Mouse (Mus musculus): ENCODE results near the gene Olfr739. TPM values are rescaled to one million over a fixed set of nuclear protein-coding genes. Genes with fewer than 3 reads are reported as not detected.

The Olfr739 gene
- polyA plus RNA-seq (2015; fragmentation: Nextera tagmentation; extraction: Ambion mirVana) = not detected in 2 replicates

DNA sequence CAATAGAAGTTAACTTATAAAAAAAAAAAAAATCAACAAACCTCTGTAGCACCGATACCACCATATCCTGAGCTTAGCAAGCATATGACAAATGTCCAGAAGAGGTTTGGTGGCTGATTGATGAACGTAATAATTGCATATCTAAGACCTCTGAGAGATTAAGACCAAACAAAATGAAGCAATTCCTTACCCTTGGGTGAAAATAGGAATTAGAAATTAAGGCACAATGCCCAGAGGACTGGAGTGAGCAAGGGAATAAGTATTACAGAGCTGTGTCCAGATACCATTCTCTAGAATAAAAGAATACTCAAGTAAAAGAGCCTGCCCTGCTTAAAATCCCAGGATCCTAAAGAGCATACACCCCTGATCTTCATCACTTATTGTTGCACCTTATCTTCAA is at the start of gene Olfr739:
Olfr739 (plus strand) TSS at position 301 of the 400 bp plus-strand sequence.
- no peak within 1 kb of the TSS for H3K4me2 ChIP-seq
- no peak within 1 kb of the TSS for H3K27ac ChIP-seq
- WGBS = 64% methylated on average over 2 of the region's 2 CpGs

DNA sequence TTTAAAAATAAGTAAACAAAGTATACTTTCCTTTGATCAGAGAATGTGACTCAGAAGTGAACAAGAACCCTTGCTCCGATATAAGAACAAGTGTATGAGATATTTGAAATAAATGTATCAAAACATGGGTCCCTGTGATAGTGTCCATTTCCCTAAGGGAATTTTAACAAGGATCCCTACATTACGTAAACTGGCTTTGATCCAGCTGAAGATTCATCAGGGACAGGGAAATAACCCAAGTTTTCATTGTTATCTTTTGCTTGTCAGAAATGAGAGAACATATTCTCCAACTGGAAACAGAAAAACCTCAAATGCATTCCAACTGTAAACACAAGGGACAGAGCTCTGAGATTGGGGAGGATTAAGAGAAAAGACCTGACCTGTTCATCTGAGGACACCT is 37.6 kb upstream of the Olfr739 start, which contains the start of gene Olfr736:
Olfr736 (plus strand) TSS at position 301 of the 400 bp plus-strand sequence.
- no peaks in the 10 kb centered on the region for H3K4me1 ChIP-seq
- WGBS = 55% methylated on average over 2 of the region's 2 CpGs
- ATAC-seq (ENCODE audit: insufficient read depth, low FRiP score, low read depth) = no peak
- no peak within 1 kb of the TSS for H3K4me2 ChIP-seq
- H3K27ac ChIP-seq = no peak within 1 kb of the TSS
- no peaks in the 10 kb centered on the region for H3K27me3 ChIP-seq (replicated peaks)
- no peak within 1 kb of the TSS for H3K9ac ChIP-seq
- no peaks in the 10 kb centered on the region for H3K9me3 ChIP-seq
- no peak within 1 kb of the TSS for H3K4me3 ChIP-seq (replicated peaks)
- no peaks in the 10 kb centered on the region for H3K36me3 ChIP-seq

More for the DNA sequence above, at the start of gene Olfr739:
- Histone ChIP-seq H3K9me3 (no peaks in the 10 kb centered on the region), H3K36me3 (no peaks in the 10 kb centered on the region), H3K4me3 (replicated peaks) (no peak within 1 kb of the TSS), H3K27me3 (replicated peaks) (no peaks in the 10 kb centered on the region), H3K4me1 (no peaks in the 10 kb centered on the region), H3K9ac (no peak within 1 kb of the TSS)
- ATAC-seq (ENCODE audit: insufficient read depth, low FRiP score, low read depth) = no peak

DNA sequence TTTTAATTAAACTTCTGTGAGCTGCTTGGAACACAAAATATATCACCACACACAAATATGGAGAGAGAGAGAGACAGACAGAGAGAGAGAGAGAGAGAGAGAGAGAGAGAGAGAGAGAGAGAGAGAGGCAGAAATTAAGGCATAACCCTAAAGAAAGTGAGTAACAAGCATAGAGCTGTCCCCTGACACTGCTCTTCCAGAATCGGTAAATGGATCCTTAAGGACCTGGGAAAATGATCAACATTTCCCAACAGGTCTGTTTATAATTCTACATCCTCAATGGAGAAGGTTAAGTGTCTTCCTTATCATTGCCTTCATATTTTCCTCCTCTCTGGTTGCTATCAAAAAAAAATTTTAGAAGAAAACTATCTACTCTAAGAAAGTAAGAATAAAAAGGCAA is 11.2 kb upstream of the Olfr739 start, which contains the start of gene Olfr738:
Olfr738 (plus strand) TSS at position 301 of the 400 bp plus-strand sequence.
- H3K4me1 ChIP-seq = no peaks in the 10 kb centered on the region

DNA sequence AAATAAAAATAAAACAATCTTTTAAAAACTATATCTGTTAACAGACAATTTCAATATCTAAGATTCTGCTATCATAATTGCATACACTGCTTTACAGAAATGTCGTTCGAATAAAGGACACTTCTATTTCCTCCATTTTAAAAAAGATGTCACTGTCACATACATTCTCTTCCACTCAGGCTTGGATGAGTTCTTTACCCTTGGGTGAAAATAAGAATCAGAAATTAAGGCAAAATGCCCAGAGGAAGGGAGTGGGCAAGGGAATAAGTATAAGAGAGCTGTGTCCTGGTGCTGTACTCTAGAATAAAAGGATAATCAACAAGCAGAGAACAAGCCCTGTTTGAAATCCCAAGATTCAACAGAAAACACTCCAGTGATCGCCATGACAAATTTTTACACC is 26.8 kb downstream of the Olfr739 start, which contains the start of gene Olfr740:
Olfr740 (plus strand) TSS at position 301 of the 400 bp plus-strand sequence.
- no peak within 1 kb of the TSS for H3K27ac ChIP-seq
- no peak for ATAC-seq (ENCODE audit: insufficient read depth, low FRiP score, low read depth)
- H3K4me2 ChIP-seq = no peak within 1 kb of the TSS
- H3K36me3 ChIP-seq = no peaks in the 10 kb centered on the region
- H3K27me3 ChIP-seq (replicated peaks) = no peaks in the 10 kb centered on the region
- no peak within 1 kb of the TSS for H3K4me3 ChIP-seq (replicated peaks)
- H3K9ac ChIP-seq = no peak within 1 kb of the TSS
- no peaks in the 10 kb centered on the region for H3K9me3 ChIP-seq
- H3K4me1 ChIP-seq = no peaks in the 10 kb centered on the region
- 80% methylated on average over 3 of the region's 3 CpGs for WGBS

More for the DNA sequence above, 11.2 kb upstream of the Olfr739 start, which contains the start of gene Olfr738:
- Histone ChIP-seq H3K36me3 (no peaks in the 10 kb centered on the region), H3K4me3 (replicated peaks) (no peak within 1 kb of the TSS), H3K9me3 (no peaks in the 10 kb centered on the region), H3K27ac (no peak within 1 kb of the TSS), H3K9ac (no peak within 1 kb of the TSS), H3K4me2 (no peak within 1 kb of the TSS), H3K27me3 (replicated peaks) (no peaks in the 10 kb centered on the region)
- 66% methylated on average over 1 of the region's 1 CpGs for WGBS
- no peak for ATAC-seq (ENCODE audit: insufficient read depth, low FRiP score, low read depth)

DNA sequence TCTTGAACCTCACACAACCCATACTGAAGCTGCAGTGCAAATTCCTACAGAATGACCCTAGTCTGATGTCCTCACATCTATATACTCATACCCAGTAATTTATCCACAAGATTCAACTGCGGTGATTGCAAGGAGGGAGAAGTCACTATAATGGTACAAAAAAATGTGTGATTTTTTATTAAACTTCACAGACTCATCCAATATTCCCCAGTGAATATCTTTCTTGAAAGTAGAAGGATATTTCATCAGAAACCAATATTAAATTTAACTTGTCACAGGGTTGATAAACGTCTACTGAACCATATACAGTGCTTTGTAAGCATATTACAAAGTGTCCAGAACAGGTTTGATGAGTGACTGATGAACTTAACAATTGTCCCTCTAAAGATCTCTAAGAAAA is 54.0 kb downstream of the Olfr739 start, which contains the start of gene Olfr741:
Olfr741 (plus strand) TSS at position 301 of the 400 bp plus-strand sequence.
- WGBS = 66% methylated on average over 2 of the region's 2 CpGs
- no peak within 1 kb of the TSS for H3K9ac ChIP-seq
- no peak for ATAC-seq (ENCODE audit: insufficient read depth, low FRiP score, low read depth)
- H3K4me1 ChIP-seq = no peaks in the 10 kb centered on the region
- no peak within 1 kb of the TSS for H3K4me2 ChIP-seq
- no peak within 1 kb of the TSS for H3K27ac ChIP-seq
- no peak within 1 kb of the TSS for H3K4me3 ChIP-seq (replicated peaks)
- H3K27me3 ChIP-seq (replicated peaks) = no peaks in the 10 kb centered on the region
- H3K36me3 ChIP-seq = no peaks in the 10 kb centered on the region
- no peaks in the 10 kb centered on the region for H3K9me3 ChIP-seq

Other genes starting within 250 kb of the Olfr739 start
- gene Olfr730, start 230.4 kb upstream of the Olfr739 start, polyA plus RNA-seq (2015; fragmentation: Nextera tagmentation; extraction: Ambion mirVana) = not detected in 2 replicates
- not detected in 2 replicates for gene Olfr731, start 176.8 kb upstream of the Olfr739 start, polyA plus RNA-seq (2015; fragmentation: Nextera tagmentation; extraction: Ambion mirVana)
- gene Olfr732, start 134.4 kb upstream of the Olfr739 start, polyA plus RNA-seq (2015; fragmentation: Nextera tagmentation; extraction: Ambion mirVana) = not detected in 2 replicates
- gene Olfr733, start 117.1 kb upstream of the Olfr739 start, polyA plus RNA-seq (2015; fragmentation: Nextera tagmentation; extraction: Ambion mirVana) = not detected in 2 replicates
- gene Olfr734, start 91.9 kb upstream of the Olfr739 start, polyA plus RNA-seq (2015; fragmentation: Nextera tagmentation; extraction: Ambion mirVana) = not detected in 2 replicates
- not detected in 2 replicates for gene Olfr735, start 69.8 kb upstream of the Olfr739 start, polyA plus RNA-seq (2015; fragmentation: Nextera tagmentation; extraction: Ambion mirVana)
- gene Tlr11, start 60.7 kb upstream of the Olfr739 start, polyA plus RNA-seq (2015; fragmentation: Nextera tagmentation; extraction: Ambion mirVana) = not detected in 2 replicates
- not detected in 2 replicates for gene Olfr736, start 37.5 kb upstream of the Olfr739 start, polyA plus RNA-seq (2015; fragmentation: Nextera tagmentation; extraction: Ambion mirVana)
- not detected in 2 replicates for gene Olfr738, start 11.1 kb upstream of the Olfr739 start, polyA plus RNA-seq (2015; fragmentation: Nextera tagmentation; extraction: Ambion mirVana)
- gene Olfr740, start 26.9 kb downstream of the Olfr739 start, polyA plus RNA-seq (2015; fragmentation: Nextera tagmentation; extraction: Ambion mirVana) = not detected in 2 replicates
- not detected in 2 replicates for gene Olfr741, start 54.1 kb downstream of the Olfr739 start, polyA plus RNA-seq (2015; fragmentation: Nextera tagmentation; extraction: Ambion mirVana)
- not detected in 2 replicates for gene Olfr742, start 85.0 kb downstream of the Olfr739 start, polyA plus RNA-seq (2015; fragmentation: Nextera tagmentation; extraction: Ambion mirVana)
- gene Olfr743, start 103.2 kb downstream of the Olfr739 start, polyA plus RNA-seq (2015; fragmentation: Nextera tagmentation; extraction: Ambion mirVana) = not detected in 2 replicates
- gene Olfr744, start 196.3 kb downstream of the Olfr739 start, polyA plus RNA-seq (2015; fragmentation: Nextera tagmentation; extraction: Ambion mirVana) = not detected in 2 replicates
- gene Olfr745, start 220.8 kb downstream of the Olfr739 start, polyA plus RNA-seq (2015; fragmentation: Nextera tagmentation; extraction: Ambion mirVana) = not detected in 2 replicates
- gene Olfr746, start 228.5 kb downstream of the Olfr739 start, polyA plus RNA-seq (2015; fragmentation: Nextera tagmentation; extraction: Ambion mirVana) = not detected in 2 replicates

Data from stomach, embryonic 15.5 days (tissue).